Mouse (Mus musculus) gastrocnemius, postnatal 14 days (tissue): ENCODE results near the gene Thbd. TPM values are rescaled to one million over a fixed set of nuclear protein-coding genes. Genes with fewer than 3 reads are reported as not detected.
A peak's percentile ranks its signal among the peaks of the same experiment; 100 is the strongest.

Experiments used
- DNase-seq: peaks from one replicate; pipeline ENCODE4 v3.0.0; 2021; ENCODE audit warnings: mixed read lengths
- intact Hi-C: fragments of 180-260 bp; cut with DNase I; formaldehyde crosslinking; loops from one replicate; pipeline ENCODE4 v1.15.1; 2025; ENCODE audit warnings: low total_unique reads
- total RNA-seq, 2 experiments: library from RNA; stranded (reverse); gene quantifications; 2 replicates each; pipeline ENCODE4 v1.2.3; 2021

The Thbd gene
- total RNA-seq, 2 experiments from 2014 or later = 19.3 to 27.9 TPM

DNA sequence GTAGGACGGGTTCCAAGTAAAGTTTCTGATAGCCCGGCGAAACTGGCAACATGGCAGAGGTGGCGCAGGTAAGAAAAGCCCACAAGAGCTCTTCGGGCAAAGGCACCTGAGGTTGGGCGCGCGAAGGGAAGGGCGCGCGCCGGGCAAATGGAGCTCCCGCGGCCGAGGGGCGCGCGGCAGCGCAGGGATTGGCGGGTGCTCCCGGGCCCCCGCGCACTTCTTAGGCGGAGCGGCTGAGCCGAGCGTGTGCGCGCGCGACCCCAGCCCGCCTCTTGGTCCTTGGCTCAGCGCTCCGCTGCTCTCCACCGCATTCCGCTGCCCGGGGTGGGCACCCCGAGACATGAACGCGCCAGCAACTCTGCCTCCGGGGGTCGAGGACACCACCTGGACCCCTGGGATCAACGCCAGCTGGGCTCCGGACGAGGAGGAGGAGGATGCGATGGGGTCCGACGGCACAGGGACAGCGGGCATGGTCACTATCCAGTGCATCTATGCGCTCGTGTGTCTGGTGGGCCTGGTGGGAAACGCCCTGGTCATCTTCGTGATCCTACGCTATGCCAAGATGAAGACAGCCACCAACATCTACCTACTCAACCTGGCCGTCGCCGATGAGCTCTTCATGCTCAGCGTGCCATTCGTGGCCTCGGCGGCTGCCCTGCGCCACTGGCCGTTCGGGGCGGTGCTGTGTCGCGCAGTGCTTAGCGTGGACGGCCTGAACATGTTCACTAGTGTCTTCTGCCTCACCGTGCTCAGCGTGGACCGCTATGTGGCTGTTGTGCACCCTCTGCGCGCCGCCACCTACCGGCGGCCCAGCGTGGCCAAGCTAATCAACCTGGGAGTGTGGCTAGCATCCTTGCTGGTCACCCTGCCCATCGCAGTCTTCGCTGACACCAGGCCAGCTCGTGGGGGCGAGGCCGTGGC, 12.6 kb downstream of the Thbd start, which contains the start of gene Sstr4:
Gene Sstr4 (plus strand): TSS at position 214 of the 921 bp plus-strand sequence.
- intact Hi-C loops = no loop called here
- peak; percentile 50 for DNase-seq

DNA sequence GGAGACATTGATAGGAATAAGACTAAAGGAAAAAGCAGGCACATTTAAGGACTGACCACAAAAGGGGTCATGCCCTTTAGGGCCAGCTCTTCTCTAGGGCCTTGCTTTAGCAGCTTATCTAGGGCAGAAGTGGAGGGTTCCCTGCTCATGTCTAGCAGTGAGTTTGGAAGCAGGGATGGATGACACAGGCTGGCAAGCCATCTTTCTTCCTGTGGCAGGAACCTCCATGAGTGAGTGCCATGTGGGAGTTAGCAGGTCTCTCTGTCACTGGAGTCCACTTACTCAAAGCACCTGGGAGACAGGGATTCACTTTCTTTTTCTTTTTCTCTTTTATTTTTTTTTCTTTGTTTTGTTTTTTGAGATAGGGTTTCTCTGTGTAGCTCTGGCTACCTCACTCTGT, 14.1 kb downstream of the Thbd start:
- DNase-seq = no peak
- intact Hi-C loops = no loop called here

DNA sequence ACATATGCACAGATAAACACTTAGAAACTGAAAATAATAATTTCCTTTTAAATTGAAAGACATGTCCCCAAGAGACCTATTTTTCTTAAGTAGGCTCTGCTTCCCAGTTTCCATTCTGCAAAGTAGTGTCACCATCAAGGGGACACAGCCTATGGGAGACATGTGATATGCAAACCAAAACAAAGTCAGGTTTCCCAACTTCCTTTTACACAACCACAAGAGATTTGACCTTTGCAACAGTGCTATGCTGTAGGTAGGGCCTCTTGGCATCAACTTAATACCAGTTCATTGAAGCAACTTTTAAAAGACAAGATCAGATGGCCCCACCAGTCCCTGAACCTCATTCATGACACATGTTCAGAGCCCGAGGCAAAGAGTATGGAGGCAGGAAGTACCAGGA, 14.8 kb downstream of the Thbd start:
- intact Hi-C loops = no loop called here

DNA sequence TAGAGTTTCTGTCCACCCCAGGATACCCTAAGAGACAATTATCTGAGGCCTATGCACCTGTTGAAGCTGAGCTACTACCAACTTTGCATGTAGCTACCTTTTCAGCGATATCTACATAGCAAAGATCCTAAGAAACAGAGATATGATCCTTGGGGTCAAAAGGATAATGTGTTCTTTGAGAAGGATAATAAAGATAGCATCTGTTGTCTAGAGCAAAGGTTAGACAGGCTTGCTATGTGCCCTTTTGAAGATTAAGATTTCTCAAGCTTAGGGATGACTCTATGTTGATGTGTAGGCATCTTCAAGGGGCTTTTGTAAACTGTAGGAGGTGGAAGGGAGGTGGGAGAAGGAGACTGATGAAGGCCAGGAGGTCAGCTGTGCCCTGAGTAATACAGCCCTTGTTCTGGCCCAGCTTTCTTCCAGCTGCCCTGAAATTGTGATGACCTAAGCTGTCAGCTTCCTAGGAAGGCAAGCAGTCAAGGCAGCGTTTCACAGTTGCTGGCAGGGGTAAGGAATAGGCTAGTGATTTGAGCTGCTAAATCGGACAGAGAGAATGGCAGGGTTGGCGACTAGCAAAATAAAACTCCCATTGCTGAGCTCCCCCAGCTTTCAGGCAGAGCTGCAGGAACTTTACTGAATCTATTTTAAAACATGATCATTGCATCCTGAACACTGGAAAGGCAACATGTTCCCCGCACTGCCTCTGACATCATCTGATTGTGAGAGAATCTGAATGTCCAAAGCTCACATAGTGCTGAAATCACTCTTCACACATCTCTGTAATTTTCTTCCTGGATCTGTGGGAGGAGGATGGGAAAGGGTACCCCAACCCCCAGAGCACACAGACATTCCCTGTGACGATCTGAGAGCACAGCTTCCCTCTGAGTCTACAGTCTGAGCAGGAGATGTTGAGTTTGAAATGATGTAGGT, 20.1 kb downstream of the Thbd start:
- intact Hi-C loops = no loop called here
- no peak for DNase-seq

More for the DNA sequence above, 14.8 kb downstream of the Thbd start:
- no peak for DNase-seq

DNA sequence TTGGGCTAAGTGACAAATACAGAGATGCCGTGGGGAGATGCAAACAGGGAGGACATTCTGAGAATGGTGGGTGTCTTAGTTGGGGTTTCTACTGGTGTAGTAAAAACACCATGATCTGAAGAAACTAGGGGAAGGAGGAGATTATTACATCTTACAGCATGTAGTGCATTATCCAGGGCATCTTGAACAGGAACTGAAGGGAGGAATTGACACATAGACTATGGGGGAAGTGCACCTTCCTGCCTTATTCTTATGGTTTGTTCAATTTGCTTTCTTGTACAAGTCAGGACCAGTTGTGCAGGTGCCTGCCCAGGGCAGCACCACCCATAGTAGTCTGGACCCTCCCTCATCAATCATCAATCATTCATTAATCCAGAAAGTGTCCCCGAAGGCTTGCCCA, 21.1 kb downstream of the Thbd start:
- DNase-seq = no peak
- intact Hi-C loops = no loop called here

DNA sequence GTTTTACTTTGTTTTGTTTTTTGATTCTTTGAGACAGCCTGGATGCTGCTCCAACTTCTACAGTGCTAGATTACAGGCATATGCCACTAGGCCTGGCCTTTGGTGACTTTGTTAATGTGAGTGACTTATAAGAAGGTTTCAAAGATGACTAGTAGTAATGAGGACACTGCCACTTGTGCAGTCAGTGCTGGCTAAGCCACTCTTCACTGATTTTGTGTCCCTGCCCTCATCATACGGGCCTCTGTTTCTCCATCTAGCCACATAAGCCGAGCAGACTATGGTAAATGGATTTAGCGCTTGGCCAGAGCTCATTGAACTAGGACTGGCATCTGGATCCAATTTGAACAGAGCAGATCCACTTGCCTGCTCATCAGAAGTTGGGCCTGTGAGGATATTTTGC, 21.5 kb downstream of the Thbd start:
- no peak for DNase-seq
- intact Hi-C loops = no loop called here

DNA sequence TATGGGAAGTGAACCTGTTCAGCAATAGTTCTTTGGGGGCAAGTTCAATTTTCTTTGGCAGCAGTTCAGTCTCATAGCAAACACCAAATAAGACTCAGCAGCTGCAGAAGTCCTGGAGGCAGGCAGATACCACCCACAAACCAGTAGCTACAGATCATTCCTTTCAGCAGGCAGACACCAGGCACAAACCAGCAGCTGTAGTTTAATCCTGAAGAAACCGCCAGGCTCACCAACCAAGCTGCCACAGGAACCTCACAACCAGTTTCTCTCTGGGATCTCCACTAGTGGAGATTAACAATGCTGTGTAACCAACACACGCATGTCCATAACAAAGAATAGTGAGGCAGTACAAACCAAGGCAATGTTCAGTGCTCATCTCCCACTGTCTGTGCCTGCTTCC, 26.9 kb downstream of the Thbd start:
- no peak for DNase-seq
- intact Hi-C loops = no loop called here

DNA sequence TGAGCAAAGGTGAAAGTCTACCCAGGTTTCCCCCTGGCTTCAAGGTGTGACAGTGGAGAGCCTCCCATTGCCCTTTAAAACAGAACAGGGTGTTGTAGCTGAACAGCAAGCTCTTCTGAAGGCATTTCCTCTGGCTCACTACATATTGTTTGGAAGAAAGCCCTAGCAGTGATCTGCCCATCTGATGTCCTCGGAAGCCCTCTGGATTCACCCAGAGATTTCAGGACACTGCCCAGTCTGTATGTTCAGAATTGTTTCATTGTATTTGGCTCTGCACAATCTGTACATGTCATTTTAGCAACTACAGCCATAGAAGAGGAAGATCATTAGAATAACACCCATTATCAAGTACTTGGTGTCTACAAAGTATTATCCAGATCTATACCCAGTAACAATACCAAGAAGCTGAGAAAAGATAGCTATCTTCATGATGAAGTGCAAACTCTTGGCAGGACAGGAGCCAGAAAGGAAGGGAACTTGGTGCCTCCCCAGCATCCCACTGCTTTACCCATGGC, 28.0 kb downstream of the Thbd start:
- intact Hi-C loops = no loop called here

DNA sequence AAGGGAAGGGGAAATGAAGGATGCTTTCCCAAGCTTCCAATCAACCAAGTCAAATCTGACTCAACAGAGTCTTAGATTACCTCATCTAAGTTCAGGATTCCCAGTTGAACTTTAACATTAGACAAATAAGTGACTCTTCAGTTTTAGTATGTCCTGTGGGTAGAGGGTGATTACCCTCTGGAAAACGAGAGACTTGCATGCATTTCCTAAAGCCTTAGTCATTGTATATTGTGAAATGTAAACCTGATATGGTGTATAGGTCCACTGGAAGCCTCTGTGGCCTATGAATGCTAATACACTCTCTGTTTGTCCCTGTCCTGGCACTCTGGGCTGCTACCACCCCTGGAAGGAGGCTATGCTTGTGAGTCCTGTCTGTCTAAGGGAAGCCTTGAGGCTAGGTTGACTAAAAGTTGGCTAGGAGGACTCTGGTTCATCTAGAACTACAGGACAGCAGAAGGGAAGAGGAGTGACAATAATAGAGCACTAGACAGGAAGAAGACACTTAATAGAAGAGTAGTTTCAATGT, 29.1 kb downstream of the Thbd start:
- intact Hi-C loops = no loop called here
- DNase-seq = no peak

More for the DNA sequence above, 28.0 kb downstream of the Thbd start:
- DNase-seq = no peak

DNA sequence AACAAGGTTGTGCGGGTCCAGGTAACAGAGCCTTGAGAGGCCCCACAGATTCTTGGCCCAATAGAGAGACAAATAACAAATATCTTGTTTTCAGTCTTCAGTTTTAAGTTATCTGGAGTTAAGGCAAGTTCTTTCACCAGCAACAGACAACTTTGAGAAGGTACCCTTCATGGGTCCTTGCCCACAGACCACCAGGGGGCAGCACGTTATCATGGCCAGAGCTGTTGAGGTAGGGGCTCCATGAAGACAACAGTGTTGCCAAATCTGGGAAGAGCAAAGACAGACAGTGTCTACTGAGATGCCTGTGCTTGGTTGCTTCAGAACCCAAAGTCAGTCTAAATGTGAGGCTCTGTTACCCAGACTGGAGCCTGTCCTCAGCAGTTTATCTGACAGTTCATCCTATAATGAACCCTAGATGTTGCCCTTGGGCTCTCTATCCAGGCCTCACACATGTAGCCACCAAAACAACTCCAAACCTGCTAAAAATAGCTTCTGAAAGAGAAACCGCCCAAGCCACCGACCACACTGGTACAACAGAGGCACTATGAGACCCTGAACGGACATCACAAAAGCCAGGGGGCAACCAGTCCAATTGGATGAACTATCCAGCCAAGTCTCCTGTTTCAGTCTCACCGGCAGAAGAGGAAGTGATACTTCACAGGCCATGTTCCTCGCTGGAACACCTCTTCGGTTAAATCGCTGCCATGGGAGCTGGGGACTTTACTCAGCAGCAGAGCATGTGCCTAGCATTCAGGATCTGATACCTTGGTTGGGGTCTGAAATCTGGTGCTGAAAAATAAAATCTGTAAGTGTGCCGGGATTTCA, 32.5 kb downstream of the Thbd start:
- peak; percentile 41 for DNase-seq
- intact Hi-C loops = no loop called here

DNA sequence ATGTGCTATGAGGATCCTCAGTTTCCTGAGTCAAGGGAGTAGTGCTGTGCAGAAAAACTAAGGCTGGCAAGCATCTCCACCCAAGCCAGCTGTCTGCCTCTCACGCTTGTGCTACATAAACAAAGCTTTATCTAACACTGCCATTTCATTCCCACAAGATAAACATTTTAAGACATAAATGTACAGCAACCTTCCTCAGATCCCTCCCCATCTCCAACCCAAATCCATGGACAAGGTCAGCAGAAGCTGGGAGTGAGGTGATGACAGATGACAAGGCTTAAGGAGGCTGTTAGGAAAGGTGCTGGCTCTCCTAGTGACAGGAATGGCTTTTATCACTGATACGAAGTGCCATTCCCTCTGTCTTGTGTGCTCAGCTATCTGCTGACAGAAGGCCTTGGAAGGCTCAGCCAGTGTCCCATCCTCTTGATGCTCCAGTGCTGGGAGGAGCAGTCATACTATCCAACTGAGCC, 34.4 kb downstream of the Thbd start:
- no peak for DNase-seq
- intact Hi-C loops = no loop called here

DNA sequence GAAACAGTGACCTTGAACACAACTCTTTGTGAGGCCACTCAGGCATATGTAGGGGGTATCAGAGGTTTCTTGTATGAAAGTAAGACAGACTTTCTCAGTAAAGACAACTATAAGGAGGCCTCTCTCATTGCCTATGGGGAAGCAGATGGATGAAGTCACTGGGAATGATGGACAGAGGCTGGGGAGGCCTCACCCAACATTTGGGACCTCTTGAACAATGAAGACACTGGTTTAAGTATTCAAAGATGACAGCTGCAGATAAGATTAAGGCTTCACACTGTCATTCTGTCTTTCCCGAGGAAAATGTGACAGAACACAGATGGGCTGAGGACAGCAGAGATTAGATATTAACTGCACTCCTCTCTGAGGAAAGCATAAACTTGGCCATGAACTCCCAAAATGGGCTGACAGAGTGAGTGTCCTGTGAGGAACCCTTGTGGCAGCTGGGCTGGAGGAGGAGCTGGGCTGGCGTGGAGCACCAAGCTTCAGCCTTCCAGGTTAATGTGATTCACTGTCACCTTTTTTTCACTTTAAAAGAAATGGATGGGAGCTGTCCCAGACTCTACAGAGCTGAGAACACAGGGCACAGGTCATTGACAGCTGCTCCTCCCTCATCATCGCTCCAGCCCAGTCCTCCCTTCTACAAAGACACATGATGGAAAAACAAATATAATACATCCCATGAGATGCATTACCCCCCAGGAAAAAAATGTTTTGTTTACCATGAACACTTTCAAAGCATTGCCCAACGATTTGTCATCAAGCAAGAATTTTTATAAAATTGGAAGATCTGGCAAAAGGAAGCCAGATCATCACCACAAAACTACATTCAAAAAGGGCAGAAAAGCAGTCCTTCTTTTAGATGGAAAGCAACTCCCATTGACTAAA, 36.0 kb downstream of the Thbd start:
- intact Hi-C loops = no loop called here
- DNase-seq = no peak

DNA sequence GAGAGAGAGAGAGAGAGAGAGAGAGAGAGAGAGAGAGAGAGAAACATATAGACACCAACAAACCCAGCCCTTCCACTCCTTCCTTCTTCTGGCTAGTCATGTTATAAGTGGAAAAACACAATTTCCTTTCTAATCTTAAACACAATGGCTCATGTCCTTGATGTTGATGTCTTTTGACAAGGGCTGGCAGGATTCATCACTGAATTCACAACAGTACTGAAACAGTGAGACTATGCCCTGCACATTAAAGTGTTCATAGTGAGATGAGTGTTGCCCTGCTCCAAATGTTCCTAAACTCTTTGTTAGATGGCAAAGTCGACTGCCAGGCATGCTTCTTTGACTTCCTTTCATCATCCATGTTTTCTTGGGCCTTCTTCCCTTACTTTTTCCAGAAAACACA, 42.8 kb downstream of the Thbd start:
- DNase-seq = no peak
- intact Hi-C loops = no loop called here

DNA sequence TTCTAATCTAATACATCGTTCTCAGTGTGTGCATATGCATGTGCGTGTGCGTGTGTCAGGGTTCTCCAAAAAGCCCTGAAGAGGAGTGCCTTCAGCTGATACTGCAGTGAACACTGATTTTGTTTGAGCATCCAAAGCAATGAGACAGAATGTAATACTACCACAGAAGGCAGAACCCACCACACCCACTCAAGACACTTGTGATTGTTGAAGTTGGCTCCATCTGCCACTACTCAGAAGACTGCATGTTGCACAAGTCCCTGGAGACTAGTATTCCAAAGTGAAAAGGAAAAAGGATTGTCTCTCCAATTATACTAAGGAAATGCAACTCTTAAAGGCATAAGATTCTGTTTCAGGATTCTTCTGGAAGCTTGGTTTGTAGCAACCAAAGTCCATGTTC, 43.5 kb downstream of the Thbd start:
- intact Hi-C loops = no loop called here
- no peak for DNase-seq

DNA sequence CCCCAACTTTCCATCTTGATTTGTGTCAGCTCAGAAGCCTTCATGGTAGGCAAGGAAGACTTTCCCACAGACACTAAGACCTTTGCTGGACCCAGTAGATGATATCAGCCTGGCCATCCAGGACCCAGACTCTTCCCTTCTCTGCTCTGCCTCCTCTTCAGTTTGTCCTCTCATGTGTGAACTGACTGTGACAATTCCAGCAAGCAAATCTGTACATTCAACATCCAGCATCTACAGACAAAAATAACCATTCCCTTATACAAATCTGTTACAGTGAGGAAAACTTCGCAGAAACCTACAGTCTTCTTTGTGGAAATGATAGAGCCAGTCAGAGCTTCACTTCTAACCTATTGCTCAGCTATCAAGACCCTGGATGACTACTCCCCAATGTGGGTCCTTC, 50.8 kb downstream of the Thbd start:
- intact Hi-C loops = no loop called here
- DNase-seq = no peak
